Mouse (Mus musculus) kidney, postnatal 36 days (tissue): ENCODE results near the gene Rpl4.
"Not testable (repeated sequence)": the region's sequence is repeated elsewhere in the genome, so short reads cannot be mapped to it uniquely, and the experiment has no call there.

Source experiments
- DNase-seq, 2 experiments: peaks; one replicate each; pipeline ENCODE4 v3.0.0; 2021 to 2022; ENCODE audit warnings: mixed read lengths in 2 of 2

The Rpl4 gene

DNA sequence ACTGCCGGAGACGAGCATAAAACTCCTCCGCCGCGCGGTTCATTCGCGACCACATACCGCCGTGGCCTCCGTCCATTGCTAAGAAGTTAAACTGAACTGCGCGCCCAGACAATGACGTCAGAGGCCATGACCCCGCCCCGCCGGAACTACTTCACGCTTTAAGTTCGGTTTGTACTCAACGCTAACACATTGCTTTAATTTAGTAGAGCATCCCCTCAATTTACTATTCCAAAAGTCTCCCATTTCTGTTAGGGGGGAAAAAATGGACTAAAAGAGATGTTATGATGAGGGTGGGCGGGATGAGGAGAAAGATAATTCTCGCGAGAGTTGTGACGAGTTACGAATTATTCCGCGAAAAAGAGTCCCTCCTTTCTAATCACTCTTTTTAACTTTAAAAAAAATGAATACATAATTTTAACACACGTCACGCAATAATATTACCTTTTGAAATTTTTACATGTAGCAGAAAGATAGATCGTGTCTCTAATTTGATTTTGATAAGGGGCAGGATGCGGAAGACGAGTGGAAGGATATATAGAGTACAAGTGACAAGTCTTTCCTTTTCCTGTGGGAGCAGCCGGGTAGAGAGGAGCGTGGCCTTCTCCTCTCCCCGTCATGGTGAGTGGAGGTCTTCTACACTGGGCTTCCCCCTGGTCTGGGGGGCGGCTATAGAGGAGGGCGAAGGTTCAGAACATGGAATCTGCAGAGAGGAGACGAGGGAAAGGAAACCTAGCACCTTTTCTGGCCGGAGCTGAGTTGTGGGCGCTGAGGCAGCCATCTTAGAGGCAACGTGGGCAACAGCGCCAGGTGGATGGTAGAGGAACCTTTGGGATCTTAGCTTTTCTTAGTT is at the start of gene Rpl4, which contains the start of gene Zwilch:
TSS of gene Rpl4 (plus strand) at position 560 of the 850 bp plus-strand sequence.
TSS of gene Zwilch (minus strand) at position 289 of the 850 bp plus-strand sequence.
- peak; percentile 75 to 89 for DNase-seq

- DNase-seq = not testable (repeated sequence)
These were observed 48.3 kb upstream of the Rpl4 start for GRCm38 (mm10) chr9:64124846-64125245.

DNA sequence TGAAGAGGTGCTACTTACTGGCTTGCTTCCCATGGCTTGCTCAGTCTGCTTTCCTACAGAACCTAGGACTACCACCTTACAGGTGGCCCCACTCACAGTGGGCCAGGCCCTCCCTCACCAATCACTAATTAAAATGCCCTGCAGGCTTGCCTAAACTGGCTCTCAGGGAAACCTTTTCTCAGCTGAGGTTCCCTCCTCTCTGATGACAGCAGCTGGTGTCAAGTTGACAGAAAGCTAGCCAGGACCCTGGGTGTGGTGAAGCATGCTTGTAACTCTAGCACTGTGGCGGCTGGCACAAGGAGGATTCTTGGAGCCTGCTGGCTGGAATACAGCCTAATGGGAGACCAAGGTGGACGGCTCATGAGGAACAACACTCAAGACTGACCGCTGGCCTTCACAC is 47.9 kb upstream of the Rpl4 start:
- no peak for DNase-seq

GRCm38 (mm10) chr9:64126121-64126520 is 47.1 kb upstream of the Rpl4 start:
- DNase-seq = no peak

- DNase-seq = no peak
These were observed 41.6 kb upstream of the Rpl4 start for GRCm38 (mm10) chr9:64131623-64132022.

DNA sequence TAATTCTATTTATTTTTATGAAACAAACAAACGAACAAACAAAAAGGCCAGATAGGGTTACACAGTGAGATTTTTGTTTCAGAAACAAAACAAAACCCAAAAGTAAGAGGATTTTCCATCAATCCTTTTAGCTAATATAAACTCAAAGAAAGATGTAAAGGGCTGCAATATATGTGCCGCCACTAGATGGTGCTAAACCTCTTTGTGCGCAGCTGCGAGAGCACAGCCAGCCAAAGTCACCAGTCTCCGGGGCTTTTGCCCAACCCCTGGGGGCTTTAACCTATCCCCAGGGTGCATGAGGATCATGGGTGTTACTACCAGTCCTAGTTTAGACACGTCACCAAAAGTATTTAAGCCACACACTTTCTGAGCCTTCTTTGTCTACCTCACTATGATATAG is 34.3 kb upstream of the Rpl4 start:
- DNase-seq = peak; percentile 52 to 75

DNA sequence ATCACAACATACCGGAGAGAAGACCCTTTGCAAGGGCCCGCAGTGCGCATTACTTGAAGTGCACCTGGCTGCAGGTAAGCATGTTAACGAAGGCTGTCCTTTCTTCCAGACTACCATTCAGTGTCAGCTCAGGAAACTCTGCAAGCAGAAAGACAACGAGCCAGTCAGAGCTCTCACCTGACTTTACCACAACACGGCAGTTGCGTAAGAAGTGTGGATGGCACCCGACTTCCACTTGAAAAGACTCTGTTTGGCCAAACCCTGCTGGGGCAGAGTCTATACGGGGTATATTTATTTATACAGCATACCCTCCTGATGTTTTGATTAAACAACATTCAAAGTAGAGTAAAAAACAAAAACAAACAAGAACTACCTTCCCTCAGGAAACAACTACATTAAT is 33.3 kb upstream of the Rpl4 start:
- DNase-seq = no peak

DNA sequence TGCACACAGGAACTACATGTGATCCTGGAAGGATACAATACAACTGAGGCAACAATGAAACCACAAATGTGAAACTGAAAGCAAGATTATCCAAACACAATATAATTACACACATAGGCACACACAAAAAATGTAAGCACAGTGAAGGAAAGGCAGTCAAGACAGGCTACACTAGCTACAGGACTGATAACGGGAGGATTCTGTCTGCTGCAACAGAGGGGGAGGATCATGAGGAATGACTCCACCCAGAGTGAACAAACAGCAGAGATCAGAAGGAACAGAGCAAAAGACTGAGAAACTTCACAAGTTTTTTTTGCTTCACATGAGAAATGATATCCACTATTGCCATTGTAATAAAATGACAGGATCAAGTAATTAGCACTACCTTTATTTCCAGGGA is 16.5 kb upstream of the Rpl4 start:
- DNase-seq = no peak

- DNase-seq = no peak
These were observed 12.7 kb upstream of the Rpl4 start for GRCm38 (mm10) chr9:64160471-64160870.

DNA sequence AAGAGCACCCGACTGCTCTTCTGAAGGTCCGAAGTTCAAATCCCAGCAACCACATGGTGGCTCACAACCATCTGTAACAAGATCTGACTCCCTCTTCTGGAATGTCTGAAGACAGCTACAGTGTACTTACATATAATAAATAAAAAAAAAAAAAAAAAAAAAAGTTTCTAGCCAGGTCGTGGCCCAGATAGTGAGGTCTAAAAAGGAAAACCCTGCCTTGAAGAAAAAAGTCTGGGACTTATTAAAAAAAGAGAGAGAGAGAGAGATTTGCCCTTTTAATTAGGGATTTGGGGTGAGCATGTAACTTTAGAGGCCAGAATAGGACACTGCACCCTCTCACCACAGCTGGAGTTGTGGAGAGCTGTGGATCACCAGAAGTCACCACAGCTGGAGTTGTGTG is 3.2 kb upstream of the Rpl4 start:
- DNase-seq = not testable (repeated sequence)

DNA sequence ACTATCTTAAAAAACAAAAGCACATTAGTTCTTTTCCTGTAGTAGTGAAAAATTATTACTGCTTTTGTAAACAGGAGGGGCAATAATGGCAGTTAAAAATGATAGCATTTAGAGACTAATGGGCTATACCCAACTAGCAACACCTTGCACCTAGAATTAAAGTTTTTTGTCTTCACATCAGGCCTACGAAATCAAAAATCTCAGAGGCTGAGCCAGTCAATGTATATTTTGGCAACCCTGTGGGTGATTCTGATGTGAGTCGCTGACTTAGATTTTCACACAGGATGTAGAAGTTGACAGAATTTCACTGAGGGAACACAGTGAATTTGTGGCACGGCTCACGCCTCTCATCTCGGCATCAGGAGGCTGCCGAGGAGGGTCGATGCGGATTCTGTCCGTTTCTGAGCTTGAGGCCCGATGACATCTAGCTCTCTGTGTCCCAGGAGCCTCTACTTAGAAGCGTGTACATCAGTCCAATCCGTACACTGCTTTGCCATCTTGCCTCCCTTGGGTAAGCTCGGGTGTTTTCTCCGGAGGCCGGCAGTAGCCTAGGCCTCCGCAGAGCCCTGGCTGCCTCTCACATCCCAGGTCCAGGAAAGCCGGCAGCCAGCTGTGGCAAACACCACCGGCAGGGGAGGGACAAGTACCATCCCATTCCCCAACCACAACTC is 895 bp upstream of the Rpl4 start:
- DNase-seq = no peak

- no peak for DNase-seq
These were observed 568 bp downstream of the Rpl4 start for GRCm38 (mm10) chr9:64173666-64174220.

GRCm38 (mm10) chr9:64174341-64174740 is 1.2 kb downstream of the Rpl4 start:
- DNase-seq = no peak

DNA sequence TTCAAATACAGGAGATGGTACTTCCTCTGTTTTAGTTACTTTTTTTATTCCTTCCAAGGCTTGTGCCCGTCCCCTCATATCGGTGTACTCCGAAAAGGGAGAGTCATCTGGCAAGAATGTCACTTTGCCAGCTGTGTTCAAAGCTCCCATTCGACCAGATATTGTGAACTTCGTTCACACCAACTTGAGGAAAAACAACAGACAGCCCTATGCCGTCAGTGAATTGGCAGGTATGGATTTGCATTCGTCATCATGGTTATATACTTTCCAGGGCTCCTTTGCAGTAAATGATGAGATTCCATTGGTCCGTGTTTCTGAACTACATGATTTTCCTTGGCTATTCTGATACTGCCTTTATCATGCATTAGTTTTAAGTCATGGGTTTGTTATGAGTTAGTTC is 1.6 kb downstream of the Rpl4 start:
- no peak for DNase-seq

GRCm38 (mm10) chr9:64175378-64175777 is 2.2 kb downstream of the Rpl4 start:
- DNase-seq = no peak

DNA sequence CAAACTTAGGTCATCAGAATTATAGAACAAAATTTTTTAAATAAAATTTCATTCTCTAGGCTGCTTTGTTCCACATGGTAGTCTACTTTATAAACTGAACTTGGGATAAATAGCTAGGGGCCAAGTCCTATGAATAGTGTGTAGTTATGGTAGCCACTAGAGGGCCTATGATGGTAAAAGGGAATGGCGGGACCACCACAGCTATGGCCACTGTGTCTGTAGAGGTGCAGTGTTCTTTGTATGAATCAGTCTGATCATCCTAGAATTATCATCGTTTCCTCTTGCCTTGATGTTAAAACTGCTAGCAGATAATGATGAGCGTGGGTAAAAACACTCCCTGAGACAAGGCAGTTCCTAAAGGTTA is 5.4 kb downstream of the Rpl4 start:
- no peak for DNase-seq

GRCm38 (mm10) chr9:64178974-64179646 is 5.9 kb downstream of the Rpl4 start, which contains the start of gene Snapc5:
Gene Snapc5, plus strand, starts transcription at chr9:64179274.
- DNase-seq = peak; percentile 91 to 95

GRCm38 (mm10) chr9:64183295-64183694 is 10.1 kb downstream of the Rpl4 start:
- DNase-seq = not testable (repeated sequence)

GRCm38 (mm10) chr9:64184166-64184840 is 11.1 kb downstream of the Rpl4 start:
- DNase-seq = no peak

DNA sequence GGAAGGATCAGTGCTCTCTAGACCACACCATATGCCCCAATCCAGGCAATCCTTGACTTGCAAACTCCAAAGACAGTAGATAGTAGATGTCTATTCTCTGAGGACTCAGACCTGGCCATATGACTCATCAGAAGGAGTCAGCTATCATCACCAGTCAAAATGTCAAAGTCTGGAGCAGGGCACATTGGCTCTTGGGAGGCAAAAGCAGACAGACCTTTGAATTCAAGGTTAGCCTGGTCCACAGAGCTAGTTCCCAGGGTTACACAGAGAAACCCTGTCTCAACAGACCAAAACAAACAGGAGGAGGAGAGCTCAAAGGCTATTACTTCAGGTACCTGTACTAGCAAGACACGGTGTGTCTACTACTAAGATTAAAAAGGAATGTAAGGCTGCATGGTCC is 20.7 kb downstream of the Rpl4 start:
- no peak for DNase-seq

DNA sequence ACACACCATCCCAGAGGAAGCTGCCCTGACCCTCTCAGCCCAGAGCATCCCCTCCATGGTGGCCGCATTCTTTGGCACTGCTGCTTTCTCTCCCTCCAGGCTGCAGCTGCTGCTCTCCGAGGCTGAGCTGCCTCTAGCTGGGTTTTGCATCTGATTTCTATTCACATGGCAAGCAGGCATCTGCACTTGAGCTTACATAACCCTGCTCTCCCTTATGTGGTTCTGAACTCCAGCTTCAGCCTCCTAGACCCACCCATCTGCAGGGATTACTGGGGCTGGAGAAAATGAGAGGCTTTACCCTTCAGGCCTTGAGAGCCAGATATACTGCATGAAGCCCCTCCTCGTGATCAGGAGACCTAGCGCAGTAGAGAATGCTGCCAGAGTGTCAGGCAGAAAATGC is 22.4 kb downstream of the Rpl4 start:
- DNase-seq = no peak

- no peak for DNase-seq
These were observed 24.3 kb downstream of the Rpl4 start for GRCm38 (mm10) chr9:64197524-64197923.
